Mouse (Mus musculus) liver, embryonic 14.5 days (tissue): Measurements from ENCODE around the gene Irf9.

Source experiments
- CTCF ChIP-seq: IDR thresholded peaks from 2 replicates; pipeline ENCODE4 v1.5.1; 2016; ENCODE audit warnings: antibody characterized with exemption, low read depth, control low read depth
- EP300 ChIP-seq: IDR thresholded peaks from 2 replicates; pipeline ENCODE4 v1.6.1; 2016; ENCODE audit warnings: antibody characterized with exemption, low read depth

DNA sequence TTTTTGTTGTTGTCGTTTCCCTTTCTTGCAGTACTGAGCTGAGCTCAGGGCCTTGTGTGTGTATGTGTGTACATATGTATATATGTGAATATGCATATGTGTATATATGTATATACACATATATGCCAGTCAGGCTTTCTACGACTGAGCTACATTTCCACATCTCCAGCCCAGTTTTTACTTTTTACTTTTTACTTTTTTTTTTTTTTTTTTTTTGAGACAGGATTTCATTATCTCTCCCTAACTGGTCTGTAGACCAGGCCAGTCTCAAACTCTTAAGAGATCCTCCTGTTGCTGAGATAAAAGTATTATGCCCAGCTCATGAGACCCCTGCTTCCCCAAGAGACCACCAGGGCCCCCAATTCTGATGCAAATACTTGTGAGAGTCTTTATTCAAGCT lies 13.5 kb downstream of the Irf9 start:
- TF ChIP-seq EP300 (no peak), CTCF (no peak)
